Mouse (Mus musculus) monocyte, adult 59 days (primary cell): ENCODE results near the gene Ttc39a. TPM values are rescaled to one million over a fixed set of nuclear protein-coding genes. Genes with fewer than 3 reads are reported as not detected.

Experiments used
- total RNA-seq, 2 experiments: library from RNA; stranded (reverse); gene quantifications; one replicate each; pipeline ENCODE4 v1.2.4; 2023

Gene Ttc39a
- under 1 TPM in 1 of 2 experiments, not detected in 1; 0.91 TPM for total RNA-seq

GRCm38 (mm10) chr4:109406486-109407175, at the start of gene Ttc39a:
Gene Ttc39a (plus strand): TSS chr4:109406623.

DNA sequence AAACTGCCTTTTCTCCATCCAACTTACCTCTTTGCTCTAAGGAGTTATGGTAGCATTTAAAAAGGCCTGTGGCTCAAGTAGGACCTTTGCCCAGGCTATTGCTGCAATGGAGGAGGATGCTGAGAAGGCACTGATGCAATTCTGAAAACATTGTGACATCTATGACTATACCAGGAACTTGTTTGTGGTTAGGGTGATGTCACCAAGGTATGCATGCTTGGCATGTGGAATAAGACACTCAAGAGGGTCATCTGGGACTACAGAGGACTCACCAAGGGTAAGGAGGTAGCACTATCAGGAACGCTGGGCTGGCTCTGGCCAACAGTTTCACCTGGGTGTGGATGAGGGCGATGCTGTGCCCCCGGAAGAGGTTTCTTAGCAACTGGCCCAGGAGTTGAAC, 78.2 kb downstream of the Ttc39a start, which contains the start of gene Rnf11:
Gene Rnf11 (minus strand): TSS at position 108 of the 400 bp plus-strand sequence.

Other genes with a start within 250 kb of the Ttc39a start
- 100 to 1,000 TPM; 130 to 150 TPM for gene Osbpl9, start 204.4 kb upstream of the Ttc39a start, total RNA-seq
- not detected for gene Calr4, start 172.1 kb upstream of the Ttc39a start, total RNA-seq
- 100 to 1,000 TPM; 122 to 129 TPM for gene Eps15, start 126.4 kb upstream of the Ttc39a start, total RNA-seq
- gene Rnf11, start 78.1 kb downstream of the Ttc39a start, total RNA-seq, result 10 to 100 TPM; 21.8 to 23.3 TPM
- gene 4930522H14Rik, start 124.7 kb downstream of the Ttc39a start, total RNA-seq, result not detected